ENCODE assay signal across 8 mouse cellular contexts in the genomic region with DNA sequence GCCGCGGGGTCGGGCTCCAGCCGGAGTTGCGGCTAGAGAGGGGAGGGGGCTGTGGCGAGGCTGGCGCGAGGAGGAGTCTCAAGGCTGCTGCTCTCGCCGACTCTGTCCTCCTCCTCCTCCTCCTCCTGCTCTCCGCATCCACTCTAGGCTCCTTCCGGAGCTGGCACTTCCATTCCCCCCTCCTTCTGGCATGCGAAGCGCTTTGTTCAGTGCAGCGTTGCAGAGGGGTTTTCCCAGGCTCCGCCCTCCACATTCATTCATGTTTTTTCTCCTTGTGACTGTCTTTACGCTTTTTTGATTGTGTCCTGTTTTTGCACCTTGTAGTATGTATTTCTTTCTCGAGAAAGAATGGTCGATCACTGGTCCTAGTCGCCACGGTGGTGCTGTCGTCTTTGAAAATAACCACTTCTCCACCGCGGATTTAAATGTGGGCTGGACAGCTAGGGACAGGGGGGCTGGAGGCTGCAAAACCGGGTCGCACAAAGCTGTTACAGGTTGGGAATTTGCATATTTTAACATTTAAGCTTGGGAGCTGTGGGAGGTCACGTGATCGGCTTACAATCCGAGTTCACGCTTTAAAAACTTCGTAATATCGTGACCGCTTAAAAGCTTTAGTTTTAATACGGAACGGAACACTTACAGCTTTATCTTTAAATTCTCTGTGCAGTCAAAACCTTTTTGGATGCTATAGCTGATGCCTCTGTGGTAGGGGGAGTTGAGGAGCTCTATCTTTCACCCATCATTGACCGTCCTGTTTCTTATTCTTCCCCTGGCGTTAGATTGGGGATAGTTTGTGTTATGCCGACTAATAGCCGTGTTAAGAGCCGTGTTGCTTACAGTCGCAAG. TPM values are rescaled to one million over a fixed set of nuclear protein-coding genes. Genes with fewer than 3 reads are reported as not detected.
DNase-seq lines count a peak whose midpoint lies in the region; ATAC-seq and TF ChIP-seq lines count a peak whose summit lies in the region.

No protein-coding gene starts in this region.

- TF ChIP-seq CTCF in olfactory bulb, adult 2 months (IDR thresholded peaks at IDR 0.05; ENCODE audit: insufficient read depth, low read depth, low read length): no peak

- peaks cover 27% of the 10 kb centered on the region for H3K4me1 ChIP-seq in forebrain, embryonic 16.5 days (replicated peaks; ENCODE audit: control insufficient read depth, insufficient read depth, low read length)
- peaks cover 13% of the 10 kb centered on the region for H3K4me1 ChIP-seq in lung, embryonic 15.5 days
- peaks cover 4% of the 10 kb centered on the region; the same call in 1 of the 2 replicates for H3K4me1 ChIP-seq in olfactory bulb, adult 2 months (ENCODE audit: control insufficient read depth, insufficient read depth, low read length)

- TF ChIP-seq POLR2A in olfactory bulb, adult 2 months (IDR thresholded peaks at IDR 0.05; ENCODE audit: insufficient read depth, low read depth, low read length): no peak

- peak; percentile 71 for DNase-seq in MEL-GATA-1-ER (ENCODE audit: extremely low read depth, low read depth)
- DNase-seq in cerebellum, adult 11 months: peak; percentile 49
- DNase-seq in heart, postnatal 4 days: peak; percentile 72
- peak; percentile 54 for DNase-seq in layer of hippocampus, adult 9-11 months
- DNase-seq in testis, postnatal 14 days (ENCODE audit: low spot score): peak; percentile 73

- peak overlapping the region; percentile 90 for H3K4me3 ChIP-seq in forebrain, embryonic 16.5 days (replicated peaks; ENCODE audit: low read length)
- peak overlapping the region; percentile 98 for H3K4me3 ChIP-seq in lung, embryonic 15.5 days
- H3K4me3 ChIP-seq in olfactory bulb, adult 2 months (ENCODE audit: insufficient read depth, low read depth, low read length): peak overlapping the region; percentile 88

- peak overlapping the region; percentile 93 for H3K9ac ChIP-seq in forebrain, embryonic 16.5 days (replicated peaks; ENCODE audit: low read depth, low read length)
- H3K9ac ChIP-seq in lung, embryonic 15.5 days: peak overlapping the region; percentile 92

- 0% methylated on average over 38 of the region's 41 CpGs for WGBS in forebrain, embryonic 16.5 days
- under 1% methylated on average over 34 of the region's 41 CpGs for whole genome bisulfite sequencing in lung, embryonic 15.5 days
- WGBS in olfactory bulb, adult 2 months: 1% methylated on average over 40 of the region's 41 CpGs

- H3K36me3 ChIP-seq in forebrain, embryonic 16.5 days (ENCODE audit: control insufficient read depth, insufficient read depth): peaks cover 5% of the 10 kb centered on the region
- H3K36me3 ChIP-seq in lung, embryonic 15.5 days: peaks cover 21% of the 10 kb centered on the region

- peak overlapping the region; percentile 69 for H3K4me2 ChIP-seq in forebrain, embryonic 16.5 days (ENCODE audit: low read length)
- peak overlapping the region; percentile 79 for H3K4me2 ChIP-seq in lung, embryonic 15.5 days

- H3K27me3 ChIP-seq in forebrain, embryonic 16.5 days (replicated peaks; ENCODE audit: control insufficient read depth, insufficient read depth, low read length): no peaks in the 10 kb centered on the region
- no peaks in the 10 kb centered on the region for H3K27me3 ChIP-seq in lung, embryonic 15.5 days

- no peaks in the 10 kb centered on the region for H3K9me3 ChIP-seq in forebrain, embryonic 16.5 days (ENCODE audit: control insufficient read depth, low read length)
- H3K9me3 ChIP-seq in lung, embryonic 15.5 days: no peaks in the 10 kb centered on the region

- ATAC-seq in forebrain, embryonic 16.5 days: peak; percentile 82
- ATAC-seq in lung, embryonic 15.5 days (ENCODE audit: borderline replicate concordance, extremely low read depth, low FRiP score, low TSS enrichment): peak; percentile 53

- H3K27ac ChIP-seq in forebrain, embryonic 16.5 days (ENCODE audit: low read length): peak overlapping the region; percentile 96
- H3K27ac ChIP-seq in lung, embryonic 15.5 days: peak overlapping the region; percentile 98
- H3K27ac ChIP-seq in olfactory bulb, adult 2 months (ENCODE audit: insufficient read depth, low read depth, low read length): peak overlapping the region; percentile 74

RNA-seq across cellular contexts. Expression of gene Hivep1, which starts 1.1 kb away (rescaled TPM):
- polyA plus RNA-seq in forebrain, embryonic 16.5 days (2015; fragmentation: Nextera tagmentation; extraction: Ambion mirVana): 16.6 and 18.9 TPM in 2 replicates
- total RNA-seq in heart, postnatal 4 days (2021): 10 to 100 TPM; 33.1 to 33.5 TPM
- 11.0 and 12.8 TPM in 2 replicates for polyA plus RNA-seq in lung, embryonic 15.5 days (2015; fragmentation: Nextera tagmentation; extraction: Ambion mirVana)
- polyA plus RNA-seq in olfactory bulb, adult 2 months (2012; ENCODE audit: insufficient read depth, insufficient read length, low replicate concordance, missing spikeins): not detected in 2 replicates

Comparison
In these comparisons a context has a peak if more than half of its experiments do, and no peak if none do; other contexts are left out.
1. Peak in every context shown above with its lines: DNase-seq, ATAC-seq, H3K4me3 ChIP-seq and H3K27ac ChIP-seq.